Mouse (Mus musculus) lung, embryonic 14.5 days (tissue): ENCODE measurements around the gene Fgfrl1. TPM values are rescaled to one million over a fixed set of nuclear protein-coding genes. Genes with fewer than 3 reads are reported as not detected.

Experiments
- polyA plus RNA-seq: library from polyadenylated mRNA; unstranded; fragments of >200 nt; fragmentation: Nextera tagmentation; extraction: Ambion mirVana; gene quantifications from 2 replicates; pipeline ENCODE4 v1.2.1, GENCODE M21; 2014

The Fgfrl1 gene
- polyA plus RNA-seq, 1 experiment from 2014 or later, result 47.5 TPM

Other genes starting within 250 kb of the Fgfrl1 start
- gene Mfsd7a, start 243.5 kb upstream of the Fgfrl1 start, polyA plus RNA-seq, result 0.16 TPM in 1 of 2 replicates, not detected in the other
- gene Pcgf3, start 231.2 kb upstream of the Fgfrl1 start, polyA plus RNA-seq, result 19.5 and 26.5 TPM in 2 replicates
- 0.24 and 0.54 TPM in 2 replicates for gene Cplx1, start 142.4 kb upstream of the Fgfrl1 start, polyA plus RNA-seq
- 48.7 and 52.1 TPM in 2 replicates for gene Gak, start 62.6 kb upstream of the Fgfrl1 start, polyA plus RNA-seq
- 26.4 and 29.0 TPM in 2 replicates for gene Tmem175, start 62.6 kb upstream of the Fgfrl1 start, polyA plus RNA-seq
- 11.8 and 12.3 TPM in 2 replicates for gene Idua, start 32.1 kb upstream of the Fgfrl1 start, polyA plus RNA-seq
- 8.7 and 12.1 TPM in 2 replicates for gene Dgkq, start 22.7 kb upstream of the Fgfrl1 start, polyA plus RNA-seq
- 0.60 and 0.70 TPM in 2 replicates for gene Slc26a1, start 16.8 kb upstream of the Fgfrl1 start, polyA plus RNA-seq
- not detected in 2 replicates for gene Rnf212, start 82.6 kb downstream of the Fgfrl1 start, polyA plus RNA-seq
- gene Tmed11, start 103.0 kb downstream of the Fgfrl1 start, polyA plus RNA-seq, result not detected in 2 replicates
- gene Vmn2r8, start 116.5 kb downstream of the Fgfrl1 start, polyA plus RNA-seq, result not detected in 2 replicates
- gene Vmn2r9, start 160.2 kb downstream of the Fgfrl1 start, polyA plus RNA-seq, result not detected in 2 replicates